ENCODE assay signal across 12 mouse cellular contexts in the genomic region with DNA sequence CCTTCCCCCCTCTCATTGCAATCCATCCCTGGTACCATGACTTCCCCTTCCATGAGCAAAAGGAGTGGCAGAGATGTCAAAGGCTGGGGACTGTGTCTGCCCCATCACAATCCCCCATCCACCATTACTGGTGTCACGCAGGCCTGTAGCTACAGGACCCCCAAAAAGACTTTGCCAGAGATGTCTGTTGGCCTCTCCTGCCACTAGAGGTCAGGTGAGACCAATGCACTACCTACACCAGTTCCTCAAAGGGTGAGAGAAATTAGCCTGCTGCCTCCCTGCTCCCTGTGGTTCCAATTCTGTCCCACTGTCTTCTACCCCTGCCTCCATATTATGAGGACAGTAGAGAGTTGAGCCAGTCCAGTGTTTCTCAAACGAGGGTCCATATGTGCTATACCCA. TPM values are rescaled to one million over a fixed set of nuclear protein-coding genes. Genes with fewer than 3 reads are reported as not detected.
A peak's percentile ranks its signal among the peaks of the same experiment; 100 is the strongest.
DNase-seq lines count a peak whose midpoint lies in the region; ATAC-seq and TF ChIP-seq lines count a peak whose summit lies in the region.
"Had no signal": no experiment of that assay in that cellular context is flagged by ENCODE, and none has a peak within 500 bp of the region (broad histone marks: within the 10 kb centered on the region; RNA-seq: fewer than 3 reads in every experiment).

No protein-coding gene starts in this region.

- H3K9ac ChIP-seq in heart, postnatal 0 days (replicated peaks; ENCODE audit: low read depth, low read length), result no peak overlapping the region
- H3K9ac ChIP-seq in midbrain, embryonic 16.5 days (ENCODE audit: low read depth, low read length), result no peak overlapping the region
- H3K9ac ChIP-seq in midbrain, embryonic 15.5 days, result no peak overlapping the region
- no peak overlapping the region for H3K9ac ChIP-seq in hindbrain, embryonic 16.5 days (ENCODE audit: low read depth, low read length)

- H3K4me3 ChIP-seq in heart, postnatal 0 days (ENCODE audit: low read depth, low read length), result no peak overlapping the region
- H3K4me3 ChIP-seq in heart, embryonic 10.5 days, result no peak overlapping the region
- H3K4me3 ChIP-seq in midbrain, embryonic 16.5 days (ENCODE audit: low read depth, low read length), result no peak overlapping the region
- no peak overlapping the region for H3K4me3 ChIP-seq in midbrain, embryonic 15.5 days
- no peak overlapping the region for H3K4me3 ChIP-seq in hindbrain, embryonic 16.5 days (ENCODE audit: low read length)

- no peak for TF ChIP-seq EP300 in heart, postnatal 0 days (IDR thresholded peaks at IDR 0.05; ENCODE audit: low read depth)

- no peaks in the 10 kb centered on the region for H3K27me3 ChIP-seq in heart, postnatal 0 days (ENCODE audit: control insufficient read depth, insufficient read depth, low read length)
- H3K27me3 ChIP-seq in heart, embryonic 10.5 days (ENCODE audit: insufficient read depth, poor library complexity, severe bottlenecking), result 0 out of 2 replicates have a peak, but pooled peaks cover 4% of the 10 kb centered on the region
- no peaks in the 10 kb centered on the region for H3K27me3 ChIP-seq in midbrain, embryonic 16.5 days (ENCODE audit: control insufficient read depth, insufficient read depth, low read depth, low read length)
- no peaks in the 10 kb centered on the region for H3K27me3 ChIP-seq in midbrain, embryonic 15.5 days (replicated peaks)
- H3K27me3 ChIP-seq in hindbrain, embryonic 16.5 days (replicated peaks; ENCODE audit: control insufficient read depth, insufficient read depth, low read length), result no peaks in the 10 kb centered on the region

- no peak overlapping the region for H3K4me2 ChIP-seq in heart, postnatal 0 days (ENCODE audit: low read depth, low read length)
- H3K4me2 ChIP-seq in midbrain, embryonic 16.5 days (ENCODE audit: low read length), result no peak overlapping the region
- no peak overlapping the region for H3K4me2 ChIP-seq in midbrain, embryonic 15.5 days
- H3K4me2 ChIP-seq in hindbrain, embryonic 16.5 days (ENCODE audit: low read length), result no peak overlapping the region

- H3K36me3 ChIP-seq in heart, postnatal 0 days (replicated peaks; ENCODE audit: control insufficient read depth, insufficient read depth, low read length), result no peaks in the 10 kb centered on the region
- H3K36me3 ChIP-seq in heart, embryonic 10.5 days, result peaks cover 3% of the 10 kb centered on the region; the same call in 1 of the 2 replicates
- H3K36me3 ChIP-seq in midbrain, embryonic 16.5 days (ENCODE audit: control insufficient read depth, insufficient read depth, low read length), result peaks cover 6% of the 10 kb centered on the region; the same call in 1 of the 2 replicates
- H3K36me3 ChIP-seq in midbrain, embryonic 15.5 days (replicated peaks), result no peaks in the 10 kb centered on the region
- H3K36me3 ChIP-seq in hindbrain, embryonic 16.5 days (ENCODE audit: control insufficient read depth, insufficient read depth, low read length), result peaks cover 9% of the 10 kb centered on the region

- ATAC-seq in heart, postnatal 0 days (ENCODE audit: insufficient read depth, low read depth), result peak; percentile 33
- ATAC-seq in midbrain, embryonic 16.5 days, result 0 out of 2 replicates have a peak, but pooled peaks have one; percentile 33
- no peak for ATAC-seq in midbrain, embryonic 15.5 days (replicated peaks)
- 0 out of 2 replicates have a peak, but pooled peaks have one; percentile 49 for ATAC-seq in hindbrain, embryonic 16.5 days

- H3K4me1 ChIP-seq in heart, postnatal 0 days (ENCODE audit: control insufficient read depth, insufficient read depth), result peaks cover 8% of the 10 kb centered on the region
- H3K4me1 ChIP-seq in heart, embryonic 10.5 days, result 0 out of 2 replicates have a peak, but pooled peaks cover 2% of the 10 kb centered on the region
- 0 out of 2 replicates have a peak, but pooled peaks cover 4% of the 10 kb centered on the region for H3K4me1 ChIP-seq in midbrain, embryonic 16.5 days (ENCODE audit: control insufficient read depth, insufficient read depth, low read length)
- no peaks in the 10 kb centered on the region for H3K4me1 ChIP-seq in midbrain, embryonic 15.5 days
- H3K4me1 ChIP-seq in hindbrain, embryonic 16.5 days (ENCODE audit: control insufficient read depth, insufficient read depth, low read depth, low read length), result no peaks in the 10 kb centered on the region; the same call in 1 of the 2 replicates

- no peaks in the 10 kb centered on the region for H3K9me3 ChIP-seq in heart, postnatal 0 days (replicated peaks; ENCODE audit: control insufficient read depth, low read length)
- H3K9me3 ChIP-seq in heart, embryonic 10.5 days, result no peaks in the 10 kb centered on the region
- no peaks in the 10 kb centered on the region for H3K9me3 ChIP-seq in midbrain, embryonic 16.5 days (replicated peaks; ENCODE audit: control insufficient read depth, low read length, poor library complexity, severe bottlenecking)
- H3K9me3 ChIP-seq in midbrain, embryonic 15.5 days, result no peaks in the 10 kb centered on the region
- no peaks in the 10 kb centered on the region for H3K9me3 ChIP-seq in hindbrain, embryonic 16.5 days (ENCODE audit: control insufficient read depth, low read length)

- peak; percentile 52 for DNase-seq in heart, postnatal 0 days (ENCODE audit: low spot score)
- DNase-seq in heart, embryonic 10.5 days (ENCODE audit: low spot score), result no peak
- DNase-seq in thymus, postnatal 4 days, result peak; percentile 57
- no peak for DNase-seq in c-Kit-positive CD71-positive TER-119-positive erythroid progenitor cells, embryonic 14.5 days (ENCODE audit: low spot score)
- no peak for DNase-seq in cerebellum, adult 11-12 months
- DNase-seq: adrenal gland, adult 8-10 months had no signal

- 42% methylated on average over 2 of the region's 2 CpGs for WGBS in heart, postnatal 0 days
- 46% methylated on average over 2 of the region's 2 CpGs for WGBS in heart, embryonic 10.5 days
- WGBS in midbrain, embryonic 16.5 days, result 42% methylated on average over 2 of the region's 2 CpGs
- 51% methylated on average over 2 of the region's 2 CpGs for WGBS in midbrain, embryonic 15.5 days
- WGBS in hindbrain, embryonic 16.5 days, result 50% methylated on average over 2 of the region's 2 CpGs

- TF ChIP-seq CTCF in heart, postnatal 0 days (IDR thresholded peaks at IDR 0.05; ENCODE audit: low read depth), result peak; percentile 75

- H3K27ac ChIP-seq in heart, postnatal 0 days (ENCODE audit: low read depth), result no peak overlapping the region
- no peak overlapping the region for H3K27ac ChIP-seq in heart, embryonic 10.5 days
- H3K27ac ChIP-seq in midbrain, embryonic 16.5 days (ENCODE audit: low read length), result no peak overlapping the region
- H3K27ac ChIP-seq in midbrain, embryonic 15.5 days, result no peak overlapping the region
- H3K27ac ChIP-seq in hindbrain, embryonic 16.5 days (ENCODE audit: low read depth, low read length), result no peak overlapping the region

RNA-seq across cellular contexts. Expression of a gene that starts 40.3 kb away (rescaled TPM):
- not detected in 2 replicates for total RNA-seq in heart, postnatal 0 days (2014; rRNA removed; ENCODE audit: low replicate concordance)
- polyA plus RNA-seq in heart, postnatal 0 days (2015; fragmentation: Nextera tagmentation; extraction: Ambion mirVana), result not detected in 2 replicates
- not detected in 2 replicates for polyA plus RNA-seq in heart, embryonic 10.5 days (2016; fragmentation: Nextera tagmentation; extraction: Ambion mirVana)
- polyA plus RNA-seq in midbrain, embryonic 16.5 days (2015; fragmentation: Nextera tagmentation; extraction: Ambion mirVana), result not detected in 2 replicates
- polyA plus RNA-seq in midbrain, embryonic 15.5 days (2015; fragmentation: Nextera tagmentation; extraction: Ambion mirVana), result not detected in 2 replicates
- not detected in 2 replicates for polyA plus RNA-seq in hindbrain, embryonic 16.5 days (2015; fragmentation: Nextera tagmentation; extraction: Ambion mirVana)
- total RNA-seq: adrenal gland, adult 8-10 months; left cerebral cortex, postnatal 14 days; neutrophil, adult 5-6 weeks had no signal
- polyA plus RNA-seq: frontal cortex, adult 2 months had no signal

RNA-seq across cellular contexts. Expression of a gene that starts 49.7 kb away (rescaled TPM):
- not detected in 2 replicates for total RNA-seq in heart, postnatal 0 days (2014; rRNA removed; ENCODE audit: low replicate concordance)
- not detected in 2 replicates for polyA plus RNA-seq in heart, postnatal 0 days (2015; fragmentation: Nextera tagmentation; extraction: Ambion mirVana)
- not detected in 2 replicates for polyA plus RNA-seq in heart, embryonic 10.5 days (2016; fragmentation: Nextera tagmentation; extraction: Ambion mirVana)
- not detected in 2 replicates for polyA plus RNA-seq in midbrain, embryonic 16.5 days (2015; fragmentation: Nextera tagmentation; extraction: Ambion mirVana)
- not detected in 2 replicates for polyA plus RNA-seq in midbrain, embryonic 15.5 days (2015; fragmentation: Nextera tagmentation; extraction: Ambion mirVana)
- polyA plus RNA-seq in hindbrain, embryonic 16.5 days (2015; fragmentation: Nextera tagmentation; extraction: Ambion mirVana), result not detected in 2 replicates
- total RNA-seq: adrenal gland, adult 8-10 months; left cerebral cortex, postnatal 14 days; neutrophil, adult 5-6 weeks had no signal
- polyA plus RNA-seq: frontal cortex, adult 2 months had no signal

Comparison
In these comparisons a context has a peak if more than half of its experiments do, and no peak if none do; other contexts are left out.
1. DNase-seq: peak in heart, postnatal 0 days (single experiment) and thymus, postnatal 4 days (single experiment); none in heart, embryonic 10.5 days (single experiment), c-Kit-positive CD71-positive TER-119-positive erythroid progenitor cells, embryonic 14.5 days (single experiment) and cerebellum, adult 11-12 months (single experiment).